Mouse (Mus musculus) cortical plate, adult 2 months (tissue): Measurements from ENCODE around the gene Emilin1.

Source experiments
- CTCF ChIP-seq: fragments of 200-500 bp; IDR thresholded peaks from 2 replicates; pipeline ENCODE4 v1.5.1; 2011; ENCODE audit warnings: mild to moderate bottlenecking, control low read depth, low read length; ENCODE audit not compliant: insufficient read depth; ENCODE audit errors: extremely low read depth
- POLR2A ChIP-seq: fragments of 200-500 bp; IDR thresholded peaks from 2 replicates; pipeline ENCODE4 v1.6.1; 2011; ENCODE audit warnings: mild to moderate bottlenecking, low read length, control low read depth; ENCODE audit not compliant: insufficient read depth; ENCODE audit errors: extremely low read depth

DNA sequence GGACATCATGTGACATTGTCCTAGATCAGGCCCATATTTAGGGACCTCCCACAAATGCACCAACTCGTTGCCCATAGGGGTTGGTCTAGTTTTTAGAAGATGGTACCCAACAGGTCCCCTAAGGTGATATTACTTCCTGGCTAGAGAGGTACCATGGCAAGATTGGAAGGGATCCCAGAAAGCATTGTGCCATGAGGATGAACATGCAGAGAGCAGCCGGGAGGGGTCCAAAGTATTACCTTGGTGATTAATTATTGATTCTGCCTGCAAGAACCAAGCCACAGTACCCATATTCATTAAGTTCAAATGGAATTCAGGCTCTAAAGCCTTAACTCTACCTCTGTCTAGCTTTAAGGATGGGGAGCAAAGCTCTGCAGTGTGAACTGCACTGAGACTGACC is 12.9 kb downstream of the Emilin1 start:
- TF ChIP-seq POLR2A (no peak), CTCF (no peak)
